Mouse (Mus musculus): Measurements from ENCODE around the gene Ppp2r2d. TPM values are rescaled to one million over a fixed set of nuclear protein-coding genes. Genes with fewer than 3 reads are reported as not detected.

The Ppp2r2d gene
- polyA plus RNA-seq, 1 experiment from 2014 or later: 45.3 TPM

GRCm38 (mm10) chr7:138840594-138841021 lies 5.3 kb upstream of the Ppp2r2d start:
- H3K27me3 ChIP-seq: no peaks in the 10 kb centered on the region
- peak; percentile 82 for TF ChIP-seq CTCF (IDR thresholded peaks at IDR 0.05)
- ChIA-PET CTCF (interaction anchor here (0.7 to 6.5 kb wide), 8 partner anchors 10 to 86 kb away, joined by 3 to 74 read pairs (median 4); partner anchors contain the start of gene Bnip3), POLR2A (interaction anchor here (0.5 kb wide), 1 partner anchor 82 kb away, joined by 3 read pairs; no protein-coding TSS in a partner anchor)
- in situ Hi-C loops (cut with MboI; ENCODE audit: low pct_unique_long_range_greater_than_20kb): loop anchor here (5.0 to 25.0 kb wide), 3 partner anchors 82 to 1363 kb away; partner anchors contain the start of genes Lrrc27 and Stk32c
- peak; percentile 45 for ATAC-seq
- DNase-seq (ENCODE audit: low read depth, low spot score): no peak

GRCm38 (mm10) chr7:138841436-138842151 lies 4.3 kb upstream of the Ppp2r2d start:
- no peaks in the 10 kb centered on the region for H3K27me3 ChIP-seq
- ATAC-seq: no peak
- POLR2A ChIA-PET: interaction anchor here (1.2 kb wide), 1 partner anchor 14 kb away, joined by 3 read pairs; no protein-coding TSS in a partner anchor
- CTCF ChIA-PET: interaction anchor here (0.7 to 6.5 kb wide), 12 partner anchors 9 to 85 kb away, joined by 3 to 74 read pairs (median 3); partner anchors contain the start of gene Bnip3
- in situ Hi-C loops (cut with MboI; ENCODE audit: low pct_unique_long_range_greater_than_20kb): loop anchor here (5.0 to 25.0 kb wide), 3 partner anchors 81 to 1364 kb away; partner anchors contain the start of genes Lrrc27 and Stk32c
- no peak for TF ChIP-seq CTCF (IDR thresholded peaks at IDR 0.05)
- DNase-seq (ENCODE audit: low read depth, low spot score): no peak

DNA sequence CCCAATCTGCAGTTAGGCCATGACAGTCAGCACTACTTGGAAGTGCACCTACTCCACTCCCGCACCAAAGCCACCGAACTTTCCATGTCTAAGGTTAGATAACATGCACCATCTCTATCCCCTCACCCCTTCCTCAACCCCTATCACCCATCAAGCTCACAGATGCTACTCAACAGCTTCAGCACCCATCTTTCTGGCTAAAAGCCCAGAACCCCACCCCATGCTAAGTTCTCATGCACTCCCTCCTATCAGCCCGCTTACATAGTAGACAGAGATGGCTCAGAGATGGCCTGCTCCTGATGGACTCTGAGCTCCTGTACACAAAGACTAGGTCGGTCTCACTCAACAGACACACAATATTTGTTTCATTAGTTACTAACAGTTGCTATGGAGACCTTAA lies 2.5 kb upstream of the Ppp2r2d start:
- ATAC-seq (no peak), DNase-seq (ENCODE audit: low read depth, low spot score) (no peak)
- CTCF ChIA-PET: interaction anchor here (1.3 to 6.5 kb wide), 4 partner anchors 15 to 1365 kb away, joined by 3 to 74 read pairs (median 10); no protein-coding TSS in a partner anchor
- POLR2A ChIA-PET: no interaction called here
- no peak for TF ChIP-seq CTCF (IDR thresholded peaks at IDR 0.05)
- in situ Hi-C loops (cut with MboI; ENCODE audit: low pct_unique_long_range_greater_than_20kb): loop anchor here (5.0 to 25.0 kb wide), 3 partner anchors 79 to 1366 kb away; partner anchors contain the start of genes Lrrc27 and Stk32c
- no peaks in the 10 kb centered on the region for H3K27me3 ChIP-seq

DNA sequence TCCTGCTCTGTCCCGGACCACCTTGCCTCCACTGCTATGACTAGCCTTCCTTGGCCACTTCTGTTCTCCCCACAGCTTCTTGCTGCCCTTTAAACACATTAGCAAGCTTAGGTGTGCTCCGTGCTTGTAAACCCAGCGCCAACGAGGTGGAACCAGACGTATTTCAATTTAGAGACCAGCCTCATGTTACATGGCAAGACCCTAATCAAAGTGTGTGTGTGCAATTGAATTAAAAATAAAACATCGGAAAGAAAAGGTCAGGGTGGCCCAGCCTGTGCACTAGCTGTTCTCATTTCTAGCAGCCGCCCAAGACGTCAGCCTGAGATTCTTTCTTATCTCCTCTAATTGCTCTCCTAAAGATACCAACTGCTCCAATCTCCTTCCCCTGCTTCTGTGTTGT lies 768 bp upstream of the Ppp2r2d start:
- no peak for TF ChIP-seq CTCF (IDR thresholded peaks at IDR 0.05)
- peak; percentile 8 for ATAC-seq
- DNase-seq (ENCODE audit: low read depth, low spot score): no peak
- POLR2A ChIA-PET: interaction anchor here (0.8 to 1.5 kb wide), 3 partner anchors 11 to 62 kb away, joined by 3 to 4 read pairs (median 3); no protein-coding TSS in a partner anchor
- in situ Hi-C loops (cut with MboI; ENCODE audit: low pct_unique_long_range_greater_than_20kb): loop anchor here (25.0 kb wide), 1 partner anchor 367 kb away; the partner anchor contains the start of genes Lrrc27 and Stk32c
- CTCF ChIA-PET: interaction anchor here (0.7 to 6.5 kb wide), 10 partner anchors 10 to 1367 kb away, joined by 3 to 74 read pairs (median 4); no protein-coding TSS in a partner anchor
- no peaks in the 10 kb centered on the region for H3K27me3 ChIP-seq

GRCm38 (mm10) chr7:138846502-138846991 lies 668 bp downstream of the Ppp2r2d start:
- POLR2A ChIA-PET: interaction anchor here (1.4 kb wide), 1 partner anchor 9 kb away, joined by 4 read pairs; no protein-coding TSS in a partner anchor
- CTCF ChIA-PET: interaction anchor here (1.2 to 6.5 kb wide), 2 partner anchors 64 to 77 kb away, joined by 4 to 74 read pairs; no protein-coding TSS in a partner anchor
- TF ChIP-seq CTCF (IDR thresholded peaks at IDR 0.05): no peak
- DNase-seq (ENCODE audit: low read depth, low spot score): no peak
- ATAC-seq: peak; percentile 68
- no peaks in the 10 kb centered on the region for H3K27me3 ChIP-seq
- in situ Hi-C loops (cut with MboI; ENCODE audit: low pct_unique_long_range_greater_than_20kb): loop anchor here (25.0 kb wide), 1 partner anchor 366 kb away; the partner anchor contains the start of genes Lrrc27 and Stk32c

- no peaks in the 10 kb centered on the region for H3K27me3 ChIP-seq
- no peak for TF ChIP-seq CTCF (IDR thresholded peaks at IDR 0.05)
- no peak for ATAC-seq
- in situ Hi-C loops (cut with MboI; ENCODE audit: low pct_unique_long_range_greater_than_20kb): loop anchor here (25.0 kb wide), 1 partner anchor 365 kb away; the partner anchor contains the start of genes Lrrc27 and Stk32c
- ChIA-PET POLR2A (no interaction called here), CTCF (no interaction called here)
- no peak for DNase-seq (ENCODE audit: low read depth, low spot score)
Measured at GRCm38 (mm10) chr7:138847316-138848027, 1.6 kb downstream of the Ppp2r2d start.

GRCm38 (mm10) chr7:138848028-138848920 lies 2.4 kb downstream of the Ppp2r2d start:
- ChIA-PET CTCF (no interaction called here), POLR2A (interaction anchor here (0.6 kb wide), 1 partner anchor 74 kb away, joined by 3 read pairs; no protein-coding TSS in a partner anchor)
- H3K27me3 ChIP-seq: no peaks in the 10 kb centered on the region
- DNase-seq (ENCODE audit: low read depth, low spot score) (no peak), ATAC-seq (no peak)
- TF ChIP-seq CTCF (IDR thresholded peaks at IDR 0.05): no peak
- in situ Hi-C loops (cut with MboI; ENCODE audit: low pct_unique_long_range_greater_than_20kb): loop anchor here (25.0 kb wide), 1 partner anchor 364 kb away; the partner anchor contains the start of genes Lrrc27 and Stk32c

DNA sequence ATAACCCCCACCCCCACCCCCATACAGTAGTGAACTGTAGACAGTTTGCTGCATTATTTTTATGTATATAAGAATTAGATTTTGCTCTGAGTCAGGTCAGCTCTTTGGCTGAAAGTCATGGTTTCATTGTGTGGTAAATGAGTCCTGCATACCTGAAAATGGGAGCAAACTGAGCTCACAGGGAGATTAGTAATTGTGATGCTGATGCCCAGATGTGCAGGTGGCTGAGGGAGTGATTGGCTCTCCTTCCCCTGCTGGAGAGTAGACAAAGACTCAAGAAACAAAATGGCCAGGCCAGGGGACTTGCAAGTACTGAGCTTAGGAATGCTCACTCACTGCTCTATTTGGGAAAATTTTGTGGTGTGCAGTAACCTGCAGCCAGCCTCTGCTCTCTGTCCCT lies 4.2 kb downstream of the Ppp2r2d start:
- no peaks in the 10 kb centered on the region for H3K27me3 ChIP-seq
- ChIA-PET CTCF (interaction anchor here (1.6 kb wide), 1 partner anchor 73 kb away, joined by 4 read pairs; no protein-coding TSS in a partner anchor), POLR2A (no interaction called here)
- ATAC-seq (no peak), DNase-seq (ENCODE audit: low read depth, low spot score) (no peak)
- TF ChIP-seq CTCF (IDR thresholded peaks at IDR 0.05): no peak
- in situ Hi-C loops (cut with MboI; ENCODE audit: low pct_unique_long_range_greater_than_20kb): no loop called here

- in situ Hi-C loops (cut with MboI; ENCODE audit: low pct_unique_long_range_greater_than_20kb): no loop called here
- no peaks in the 10 kb centered on the region for H3K27me3 ChIP-seq
- CTCF ChIA-PET: interaction anchor here (1.2 to 1.5 kb wide), 2 partner anchors 11 to 55 kb away, joined by 3 read pairs; no protein-coding TSS in a partner anchor
- DNase-seq (ENCODE audit: low read depth, low spot score): no peak
- TF ChIP-seq CTCF (IDR thresholded peaks at IDR 0.05): no peak
- ATAC-seq: no peak
- POLR2A ChIA-PET: no interaction called here
Measured at GRCm38 (mm10) chr7:138853417-138854031, 7.6 kb downstream of the Ppp2r2d start.

All from Patski (cell line).